In the genomic region with DNA sequence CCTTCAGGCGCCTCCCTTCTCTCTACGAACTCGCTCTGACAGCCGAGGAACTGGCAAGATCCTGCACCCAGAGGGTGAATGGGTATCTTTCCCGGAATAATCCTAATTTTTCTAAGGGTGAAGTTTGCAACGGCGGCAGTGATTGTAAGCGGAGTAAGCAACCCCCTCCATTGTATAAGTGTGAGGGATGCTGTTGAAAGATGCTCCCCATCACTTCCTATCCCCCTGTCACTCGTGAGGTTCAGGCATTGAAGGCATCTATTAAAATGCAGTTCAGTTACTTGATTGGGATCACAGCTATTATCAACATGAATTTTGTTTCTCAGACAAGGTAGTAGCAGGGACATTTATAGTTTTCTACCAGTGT, we compare ENCODE assay signal across 9 mouse cellular contexts. TPM values are rescaled to one million over a fixed set of nuclear protein-coding genes. Genes with fewer than 3 reads are reported as not detected.
DNase-seq lines count a peak whose midpoint lies in the region; ATAC-seq and TF ChIP-seq lines count a peak whose summit lies in the region.
"Had no signal": no experiment of that assay in that cellular context is flagged by ENCODE, and none has a peak within 500 bp of the region (broad histone marks: within the 10 kb centered on the region; RNA-seq: fewer than 3 reads in every experiment).

No protein-coding gene starts in this region.

- no peak overlapping the region for H3K27ac ChIP-seq in liver, adult 2 months (replicated peaks; ENCODE audit: insufficient read depth, low read depth, low read length)
- H3K27ac ChIP-seq in embryonic facial prominence, embryonic 14.5 days (replicated peaks; ENCODE audit: low read depth, low read length): peak overlapping the region; percentile 72; the same call in 1 of the 2 replicates
- H3K27ac ChIP-seq in intestine, embryonic 16.5 days (ENCODE audit: low read length): peak overlapping the region; percentile 76
- H3K27ac ChIP-seq in neural tube, embryonic 13.5 days (replicated peaks): peak overlapping the region; percentile 84

- 0% methylated on average over 7 of the region's 9 CpGs for WGBS in liver, adult 2 months
- WGBS in embryonic facial prominence, embryonic 14.5 days: 17% methylated on average over 9 of the region's 9 CpGs
- 21% methylated on average over 9 of the region's 9 CpGs for WGBS in intestine, embryonic 16.5 days
- WGBS in neural tube, embryonic 13.5 days: 24% methylated on average over 9 of the region's 9 CpGs

- no peaks in the 10 kb centered on the region for H3K79me2 ChIP-seq in liver, adult 2 months (ENCODE audit: control insufficient read depth, insufficient read depth, low read length)

- TF ChIP-seq POLR2A in liver, adult 2 months (IDR thresholded peaks at IDR 0.05; ENCODE audit: extremely low read depth, insufficient read depth, low read length): no peak

- no peak for DNase-seq in liver, adult 2 months (ENCODE audit: extremely low read depth, low read depth, low spot score)
- DNase-seq in liver: no peak
- DNase-seq in embryonic facial prominence, embryonic 14.5 days (ENCODE audit: low spot score): no peak
- DNase-seq in layer of hippocampus, adult 8-10 months (ENCODE audit: low spot score in 2 of 2): no peak
- DNase-seq in frontal cortex, adult 2 months (ENCODE audit: extremely low spot score in 1 of 2, low spot score in 1 of 2): no peak
- DNase-seq in B cell, adult 2 months: no peak

- no peaks in the 10 kb centered on the region for H3K27me3 ChIP-seq in liver, adult 2 months (ENCODE audit: control insufficient read depth, insufficient read depth, low read length)
- no peaks in the 10 kb centered on the region for H3K27me3 ChIP-seq in embryonic facial prominence, embryonic 14.5 days (replicated peaks; ENCODE audit: control insufficient read depth, insufficient read depth, low read length)
- H3K27me3 ChIP-seq in intestine, embryonic 16.5 days (replicated peaks; ENCODE audit: control insufficient read depth, insufficient read depth, low read length): no peaks in the 10 kb centered on the region
- H3K27me3 ChIP-seq in neural tube, embryonic 13.5 days: no peaks in the 10 kb centered on the region

- no peaks in the 10 kb centered on the region; the same call in 1 of the 2 replicates for H3K4me1 ChIP-seq in liver, adult 2 months (ENCODE audit: control insufficient read depth, insufficient read depth, low read length)
- no peaks in the 10 kb centered on the region for H3K4me1 ChIP-seq in embryonic facial prominence, embryonic 14.5 days (ENCODE audit: control insufficient read depth, insufficient read depth, low read length)
- no peaks in the 10 kb centered on the region for H3K4me1 ChIP-seq in intestine, embryonic 16.5 days (ENCODE audit: control insufficient read depth, insufficient read depth, low read length)
- H3K4me1 ChIP-seq in neural tube, embryonic 13.5 days (replicated peaks): peaks cover 8% of the 10 kb centered on the region; the same call in 1 of the 2 replicates

- ATAC-seq in embryonic facial prominence, embryonic 14.5 days (ENCODE audit: low read depth): no peak; the same call in 1 of the 2 replicates
- ATAC-seq in intestine, embryonic 16.5 days: peak; percentile 16; the same call in 1 of the 2 replicates
- ATAC-seq in neural tube, embryonic 13.5 days (ENCODE audit: low read depth): peak; percentile 38; the same call in 1 of the 2 replicates

- H3K36me3 ChIP-seq in liver, adult 2 months (ENCODE audit: control insufficient read depth, insufficient read depth, low read length): no peaks in the 10 kb centered on the region
- H3K36me3 ChIP-seq in embryonic facial prominence, embryonic 14.5 days (ENCODE audit: control insufficient read depth, insufficient read depth, low read length): no peaks in the 10 kb centered on the region
- no peaks in the 10 kb centered on the region for H3K36me3 ChIP-seq in intestine, embryonic 16.5 days (ENCODE audit: control insufficient read depth, insufficient read depth, low read length)
- no peaks in the 10 kb centered on the region for H3K36me3 ChIP-seq in neural tube, embryonic 13.5 days

- H3K4me2 ChIP-seq in embryonic facial prominence, embryonic 14.5 days (ENCODE audit: low read depth, low read length): peak overlapping the region; percentile 54
- H3K4me2 ChIP-seq in intestine, embryonic 16.5 days (ENCODE audit: low read depth, low read length): peak overlapping the region; percentile 56
- peak overlapping the region; percentile 58 for H3K4me2 ChIP-seq in neural tube, embryonic 13.5 days

- no peaks in the 10 kb centered on the region for H3K9me3 ChIP-seq in embryonic facial prominence, embryonic 14.5 days (ENCODE audit: control insufficient read depth, low read length)
- no peaks in the 10 kb centered on the region for H3K9me3 ChIP-seq in intestine, embryonic 16.5 days (ENCODE audit: control insufficient read depth, low read length)
- no peaks in the 10 kb centered on the region for H3K9me3 ChIP-seq in neural tube, embryonic 13.5 days

- peak overlapping the region; percentile 94 for H3K4me3 ChIP-seq in liver, adult 2 months (ENCODE audit: insufficient read depth, low read depth, low read length)
- H3K4me3 ChIP-seq in embryonic facial prominence, embryonic 14.5 days (ENCODE audit: low read depth, low read length): peak overlapping the region; percentile 52
- peak overlapping the region; percentile 66 for H3K4me3 ChIP-seq in intestine, embryonic 16.5 days (ENCODE audit: low read length)
- peak overlapping the region; percentile 53 for H3K4me3 ChIP-seq in neural tube, embryonic 13.5 days

- H3K9ac ChIP-seq in liver, adult 2 months (ENCODE audit: low read depth, low read length): peak overlapping the region; percentile 71
- peak overlapping the region; percentile 65 for H3K9ac ChIP-seq in embryonic facial prominence, embryonic 14.5 days (ENCODE audit: low read depth, low read length)
- peak overlapping the region; percentile 70 for H3K9ac ChIP-seq in intestine, embryonic 16.5 days (ENCODE audit: low read depth, low read length)
- H3K9ac ChIP-seq in neural tube, embryonic 13.5 days: peak overlapping the region; percentile 73

- TF ChIP-seq CTCF in liver, adult 2 months (IDR thresholded peaks at IDR 0.05; ENCODE audit: low read depth, low read length): no peak

RNA-seq across cellular contexts. Expression of gene Slc25a14, which starts 0.8 kb away (rescaled TPM):
- total RNA-seq in liver, adult 2 months (2014; rRNA removed): 3.2 and 4.4 TPM in 2 replicates
- 0.98 and 1.3 TPM in 2 replicates for polyA plus RNA-seq in liver, adult 2 months (2012; rRNA removed)
- polyA plus RNA-seq in embryonic facial prominence, embryonic 14.5 days (2014; fragmentation: Nextera tagmentation; extraction: Ambion mirVana): 13.3 and 15.1 TPM in 2 replicates
- polyA plus RNA-seq in intestine, embryonic 16.5 days (2015; fragmentation: Nextera tagmentation; extraction: Ambion mirVana): 11.5 and 11.8 TPM in 2 replicates
- 33.4 and 36.0 TPM in 2 replicates for polyA plus RNA-seq in neural tube, embryonic 13.5 days (2015; fragmentation: Nextera tagmentation; extraction: Ambion mirVana)
- total RNA-seq in layer of hippocampus, adult 8-10 months (2022): 10 to 100 TPM; 47.6 to 60.8 (median 57.0) TPM
- 44.0 and 48.8 TPM in 2 replicates for polyA plus RNA-seq in frontal cortex, adult 2 months (2012; rRNA removed)

RNA-seq across cellular contexts. Expression of gene Zfp280c, which starts 29.7 kb away (rescaled TPM):
- 4.2 and 5.2 TPM in 2 replicates for total RNA-seq in liver, adult 2 months (2014; rRNA removed)
- 1.2 and 1.9 TPM in 2 replicates for polyA plus RNA-seq in liver, adult 2 months (2012; rRNA removed)
- polyA plus RNA-seq in embryonic facial prominence, embryonic 14.5 days (2014; fragmentation: Nextera tagmentation; extraction: Ambion mirVana): 12.4 and 15.3 TPM in 2 replicates
- 5.5 and 6.0 TPM in 2 replicates for polyA plus RNA-seq in intestine, embryonic 16.5 days (2015; fragmentation: Nextera tagmentation; extraction: Ambion mirVana)
- 8.8 and 10.6 TPM in 2 replicates for polyA plus RNA-seq in neural tube, embryonic 13.5 days (2015; fragmentation: Nextera tagmentation; extraction: Ambion mirVana)
- total RNA-seq in layer of hippocampus, adult 8-10 months (2022): 10 to 100 TPM; 21.8 to 25.2 (median 23.3) TPM
- 26.9 and 30.3 TPM in 2 replicates for polyA plus RNA-seq in frontal cortex, adult 2 months (2012; rRNA removed)

RNA-seq across cellular contexts. Expression of gene Gpr119, which starts 50.2 kb away (rescaled TPM):
- not detected in 2 replicates for total RNA-seq in liver, adult 2 months (2014; rRNA removed)
- polyA plus RNA-seq in liver, adult 2 months (2012; rRNA removed): not detected in 2 replicates
- 0.07 TPM in 1 of 2 replicates, not detected in the other for polyA plus RNA-seq in embryonic facial prominence, embryonic 14.5 days (2014; fragmentation: Nextera tagmentation; extraction: Ambion mirVana)
- 0.27 and 0.45 TPM in 2 replicates for polyA plus RNA-seq in intestine, embryonic 16.5 days (2015; fragmentation: Nextera tagmentation; extraction: Ambion mirVana)
- 0.12 and 0.29 TPM in 2 replicates for polyA plus RNA-seq in neural tube, embryonic 13.5 days (2015; fragmentation: Nextera tagmentation; extraction: Ambion mirVana)
- not detected for total RNA-seq in layer of hippocampus, adult 8-10 months (2022)
- polyA plus RNA-seq in frontal cortex, adult 2 months (2012; rRNA removed): not detected in 2 replicates
- total RNA-seq: gastrocnemius, postnatal 4 days had no signal
